Mouse (Mus musculus) left cerebral cortex, adult 11 months (tissue): ENCODE data around the gene Krtap21-1.

Experiments used
- DNase-seq: peaks from one replicate; pipeline ENCODE4 v3.0.0; 2022; ENCODE audit warnings: low spot score

The Krtap21-1 gene

GRCm38 (mm10) chr16:89403768-89404167 lies at the start of gene Krtap21-1:
Krtap21-1 (minus strand) TSS chr16:89403868.
- no peak for DNase-seq

DNA sequence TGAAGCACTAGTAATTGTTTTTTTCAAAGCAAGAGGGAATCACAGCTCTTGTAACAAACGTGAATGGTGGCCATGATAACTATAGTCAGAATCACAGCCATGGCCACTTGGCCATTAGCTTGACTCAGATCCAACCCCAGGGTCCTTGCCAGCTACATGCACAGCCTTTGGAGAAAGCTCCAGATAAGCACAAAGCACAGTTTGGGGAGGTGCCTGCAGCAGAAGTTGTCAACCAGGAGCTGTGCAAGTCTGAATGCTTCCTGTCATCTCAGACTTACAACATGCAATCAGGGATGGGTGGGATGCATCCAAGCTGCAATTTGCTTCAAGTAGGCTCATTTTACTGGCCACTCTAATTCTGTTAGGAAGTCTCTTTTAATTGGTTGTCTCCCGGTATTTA lies 25.9 kb upstream of the Krtap21-1 start:
- no peak for DNase-seq

DNA sequence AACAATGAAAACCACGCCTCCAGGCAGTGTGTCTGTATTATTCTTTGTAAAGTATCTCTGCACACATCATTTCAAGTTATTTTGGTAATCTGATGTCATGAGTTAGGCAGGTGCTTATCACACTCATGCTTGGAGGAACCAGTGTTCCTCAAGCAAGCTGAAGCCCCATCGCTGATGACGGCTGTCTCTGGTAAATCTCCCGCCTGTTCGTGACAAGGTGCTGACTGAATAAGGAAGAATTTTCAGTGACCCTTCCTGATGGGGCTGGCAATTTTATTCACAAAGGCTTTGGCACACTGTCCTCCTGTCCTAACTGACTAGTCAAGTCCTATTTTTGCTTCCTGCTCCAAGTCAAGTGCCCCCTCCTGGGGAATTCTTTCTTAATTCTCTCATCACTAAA lies 21.6 kb upstream of the Krtap21-1 start:
- no peak for DNase-seq

DNA sequence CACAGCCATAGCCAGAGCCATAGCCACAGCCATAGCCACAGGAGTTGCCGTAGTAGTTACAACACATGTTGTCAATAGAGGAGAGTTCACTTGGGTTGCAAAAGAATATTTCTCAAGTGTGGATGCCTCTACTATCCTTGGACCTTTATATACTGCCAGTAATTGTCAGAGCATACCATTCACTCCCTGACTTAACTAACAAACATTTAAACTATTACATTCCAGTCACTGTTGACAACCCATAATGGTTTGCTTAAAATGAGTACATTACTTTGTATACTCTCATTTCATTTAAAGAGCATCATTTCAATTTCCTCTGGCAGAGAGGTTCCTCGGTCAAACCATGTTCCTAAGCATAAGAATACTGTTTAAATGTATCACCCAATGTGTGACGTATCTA lies 16.3 kb upstream of the Krtap21-1 start, which contains the start of gene Krtap6-2:
Gene Krtap6-2 (minus strand): TSS at position 101 of the 400 bp plus-strand sequence.
- no peak for DNase-seq

- no peak for DNase-seq
Observed at GRCm38 (mm10) chr16:89416311-89416710, 12.6 kb upstream of the Krtap21-1 start.

DNA sequence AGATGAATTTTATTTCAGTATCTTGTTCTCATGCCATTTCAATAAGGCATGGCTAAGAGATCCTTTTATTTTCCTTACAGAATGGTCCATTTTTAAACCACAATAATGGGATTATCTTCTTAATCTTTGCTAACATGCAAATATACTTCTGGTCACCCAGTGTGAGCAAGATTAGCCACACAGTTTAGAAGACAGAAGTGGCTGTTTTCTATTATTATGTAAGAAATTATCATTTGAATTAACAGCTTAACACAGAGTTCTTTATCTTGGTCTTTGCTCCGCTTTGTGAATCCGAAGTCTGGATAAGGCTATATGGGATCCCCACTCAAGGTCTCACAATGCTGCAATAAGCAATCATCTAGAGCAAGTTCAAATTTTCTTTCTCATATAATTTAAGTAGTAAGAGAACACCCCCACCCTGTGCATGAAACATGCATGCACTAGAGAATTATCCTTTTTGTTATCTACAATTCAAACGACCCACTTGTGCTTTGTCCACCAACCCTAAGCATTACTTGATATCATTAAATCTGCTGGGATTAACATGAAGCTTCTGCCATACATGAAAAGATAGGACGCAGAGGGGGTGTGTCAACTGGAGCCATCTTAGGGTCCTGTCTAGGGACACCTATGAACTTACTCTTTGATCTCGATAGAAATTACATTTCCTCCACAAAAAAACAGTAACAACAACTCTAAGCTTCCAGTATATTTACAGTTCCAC lies 6.8 kb upstream of the Krtap21-1 start:
- DNase-seq, result no peak

DNA sequence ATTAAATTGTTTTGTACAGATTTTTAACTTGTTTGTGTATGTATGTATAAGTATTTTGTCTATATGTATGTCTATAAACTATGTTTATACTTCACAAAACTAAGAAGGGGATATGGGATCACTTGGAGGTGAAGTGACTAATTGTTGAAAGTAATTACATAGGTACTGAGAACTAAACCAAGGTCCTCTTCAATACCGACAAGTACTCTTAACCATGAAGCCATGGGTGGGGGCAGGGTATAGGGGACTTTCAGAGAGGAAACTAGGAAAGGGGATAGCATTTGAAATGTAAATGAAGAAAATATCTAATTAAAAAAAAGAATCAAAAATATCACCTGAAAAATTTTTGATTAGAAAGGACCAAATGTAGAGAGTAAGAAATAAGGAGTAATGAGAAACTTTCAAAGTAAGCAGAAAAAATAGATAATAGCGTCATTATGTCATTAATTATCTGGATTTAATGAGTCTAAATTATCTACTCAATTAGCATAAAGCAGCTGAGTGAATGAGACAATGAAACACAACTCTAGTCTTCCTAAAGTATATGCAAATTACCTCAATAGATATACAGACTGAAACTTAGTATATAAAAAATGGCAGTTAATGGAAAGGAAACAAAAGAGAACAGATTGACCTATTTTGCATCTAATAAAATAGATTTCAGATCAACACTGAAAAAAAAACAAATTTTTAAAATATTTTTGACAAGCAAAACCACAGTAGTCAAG lies 30.8 kb downstream of the Krtap21-1 start:
- DNase-seq, result no peak
